Mouse (Mus musculus) frontal cortex, adult 2 months (tissue): ENCODE data around the gene Luc7l2. TPM values are rescaled to one million over a fixed set of nuclear protein-coding genes. Genes with fewer than 3 reads are reported as not detected.

Source experiments
- DNase-seq, 2 experiments: peaks; one replicate each; pipeline ENCODE4 v3.0.0; 2022; ENCODE audit warnings: low spot score in 1 of 2; ENCODE audit errors: extremely low spot score in 1 of 2
- polyA plus RNA-seq: library from polyadenylated mRNA; depleted of rRNA; stranded (reverse); fragments of >200 nt; gene quantifications from 2 replicates; pipeline ENCODE4 v1.2.3, GENCODE M21; 2012; rRNA removed

Gene Luc7l2
- polyA plus RNA-seq, 1 experiment: 233 TPM

GRCm38 (mm10) chr6:38643039-38643438 lies 91.9 kb downstream of the Luc7l2 start:
- DNase-seq: no peak

- no peak for DNase-seq
These were observed 98.4 kb downstream of the Luc7l2 start for GRCm38 (mm10) chr6:38649545-38649944.

GRCm38 (mm10) chr6:38650263-38650937 lies 99.3 kb downstream of the Luc7l2 start:
- peak in 1 of 2 experiments; percentile 85 for DNase-seq

Other genes with a start within 250 kb of the Luc7l2 start
- gene Zc3hav1, start 196.7 kb upstream of the Luc7l2 start, polyA plus RNA-seq: 3.5 and 3.9 TPM in 2 replicates
- 6.2 and 6.4 TPM in 2 replicates for gene Ttc26, start 169.9 kb upstream of the Luc7l2 start, polyA plus RNA-seq
- gene Ubn2, start 117.4 kb upstream of the Luc7l2 start, polyA plus RNA-seq: 25.3 and 26.8 TPM in 2 replicates
- gene Fmc1, start 17.8 kb upstream of the Luc7l2 start, polyA plus RNA-seq: 122 and 132 TPM in 2 replicates
- gene Klrg2, start 85.9 kb downstream of the Luc7l2 start, polyA plus RNA-seq: 0.27 and 0.44 TPM in 2 replicates
- gene Clec2l, start 111.7 kb downstream of the Luc7l2 start, polyA plus RNA-seq: 103 and 109 TPM in 2 replicates